Mouse (Mus musculus) left cerebral cortex, postnatal 36 days (tissue): ENCODE data around the gene Tor4a. TPM values are rescaled to one million over a fixed set of nuclear protein-coding genes. Genes with fewer than 3 reads are reported as not detected.

ENCODE experiments used
- DNase-seq, 2 experiments: peaks; one replicate each; pipeline ENCODE4 v3.0.0; 2021 to 2022; ENCODE audit warnings: low spot score in 2 of 2, mixed read lengths in 1 of 2
- intact Hi-C: fragments of 180-260 bp; cut with DNase I; formaldehyde crosslinking; loops from one replicate; pipeline ENCODE4 v1.15.1; 2025
- total RNA-seq, 2 experiments: library from RNA; stranded (reverse); gene quantifications; 2 replicates each; pipeline ENCODE4 v1.2.3; 2021

Gene Tor4a
- total RNA-seq, 2 experiments from 2014 or later, result 1.6 to 2.3 TPM

GRCm38 (mm10) chr2:25145346-25145745, 51.3 kb downstream of the Tor4a start:
- intact Hi-C loops, result no loop called here
- no peak for DNase-seq

Other genes starting within 250 kb of the Tor4a start
- gene Zmynd19, start 247.1 kb downstream of the Tor4a start, total RNA-seq, result 10 to 100 TPM; 37.1 to 37.3 TPM
- 10 to 100 TPM; 28.4 to 34.6 TPM for gene Dph7, start 234.5 kb downstream of the Tor4a start, total RNA-seq
- 10 to 100 TPM; 77.5 to 82.1 TPM for gene Mrpl41, start 221.8 kb downstream of the Tor4a start, total RNA-seq
- gene Pnpla7, start 220.9 kb downstream of the Tor4a start, total RNA-seq, result 10 to 100 TPM; 19.3 to 22.2 TPM
- 100 to 1,000 TPM; 458 to 503 TPM for gene Nsmf, start 142.5 kb downstream of the Tor4a start, total RNA-seq
- not detected for gene Entpd8, start 116.6 kb downstream of the Tor4a start, total RNA-seq
- not detected for gene Noxa1, start 101.7 kb downstream of the Tor4a start, total RNA-seq
- gene Nrarp, start 16.1 kb downstream of the Tor4a start, total RNA-seq, result 10 to 100 TPM; 19.7 to 30.7 TPM
- gene Nelfb, start 14.6 kb upstream of the Tor4a start, total RNA-seq, result 10 to 100 TPM; 55.4 to 58.5 TPM
- gene Stpg3, start 17.8 kb upstream of the Tor4a start, total RNA-seq, result under 1 TPM in 1 of 2 experiments, not detected in 1; 0.29 TPM
- not detected for gene Fam166a, start 21.9 kb upstream of the Tor4a start, total RNA-seq
- gene Tubb4b, start 27.8 kb upstream of the Tor4a start, total RNA-seq, result 100 to 1,000 TPM; 334 to 390 TPM
- gene Slc34a3, start 37.5 kb upstream of the Tor4a start, total RNA-seq, result not detected
- not detected for gene Rnf224, start 39.9 kb upstream of the Tor4a start, total RNA-seq
- gene Rnf208, start 45.4 kb upstream of the Tor4a start, total RNA-seq, result 100 to 1,000 TPM; 244 to 282 TPM
- not detected for gene Cysrt1, start 45.6 kb upstream of the Tor4a start, total RNA-seq
- 1 to 10 TPM; 1.9 to 3.2 TPM for gene AL732309.1, start 50.0 kb upstream of the Tor4a start, total RNA-seq
- gene Tmem203, start 58.6 kb upstream of the Tor4a start, total RNA-seq, result 10 to 100 TPM; 32.8 to 44.3 TPM
- 10 to 100 TPM; 18.5 to 24.7 TPM for gene Tprn, start 65.7 kb upstream of the Tor4a start, total RNA-seq
- gene Ssna1, start 75.6 kb upstream of the Tor4a start, total RNA-seq, result 10 to 100 TPM; 60.1 to 68.3 TPM
- 10 to 100 TPM; 78.9 to 82.8 TPM for gene Anapc2, start 75.6 kb upstream of the Tor4a start, total RNA-seq
- gene Tmem210, start 91.3 kb upstream of the Tor4a start, total RNA-seq, result not detected
- gene Lrrc26, start 93.0 kb upstream of the Tor4a start, total RNA-seq, result not detected
- gene Grin1, start 122.3 kb upstream of the Tor4a start, total RNA-seq, result 100 to 1,000 TPM; 451 to 471 TPM
- gene Man1b1, start 135.5 kb upstream of the Tor4a start, total RNA-seq, result 10 to 100 TPM; 57.0 to 63.7 TPM
- 10 to 100 TPM; 27.1 to 34.1 TPM for gene Dpp7, start 159.5 kb upstream of the Tor4a start, total RNA-seq
- 10 to 100 TPM; 17.0 to 20.8 TPM for gene Uap1l1, start 168.8 kb upstream of the Tor4a start, total RNA-seq
- gene Sapcd2, start 175.4 kb upstream of the Tor4a start, total RNA-seq, result 1 to 10 TPM; 2.7 to 4.1 TPM
- 10 to 100 TPM; 12.0 to 13.9 TPM for gene Entpd2, start 199.0 kb upstream of the Tor4a start, total RNA-seq
- gene Npdc1, start 202.5 kb upstream of the Tor4a start, total RNA-seq, result 100 to 1,000 TPM; 325 to 339 TPM
- gene Fut7, start 226.4 kb upstream of the Tor4a start, total RNA-seq, result under 1 TPM in 1 of 2 experiments, not detected in 1; 0.20 TPM
- 100 to 1,000 TPM; 169 to 174 TPM for gene Abca2, start 231.8 kb upstream of the Tor4a start, total RNA-seq